Mouse (Mus musculus): ENCODE results near the gene Hba-a1.
A peak's percentile ranks its signal among the peaks of the same experiment; 100 is the strongest.
"Not testable (repeated sequence)": the region's sequence is repeated elsewhere in the genome, so short reads cannot be mapped to it uniquely, and the experiment has no call there.

Gene Hba-a1

DNA sequence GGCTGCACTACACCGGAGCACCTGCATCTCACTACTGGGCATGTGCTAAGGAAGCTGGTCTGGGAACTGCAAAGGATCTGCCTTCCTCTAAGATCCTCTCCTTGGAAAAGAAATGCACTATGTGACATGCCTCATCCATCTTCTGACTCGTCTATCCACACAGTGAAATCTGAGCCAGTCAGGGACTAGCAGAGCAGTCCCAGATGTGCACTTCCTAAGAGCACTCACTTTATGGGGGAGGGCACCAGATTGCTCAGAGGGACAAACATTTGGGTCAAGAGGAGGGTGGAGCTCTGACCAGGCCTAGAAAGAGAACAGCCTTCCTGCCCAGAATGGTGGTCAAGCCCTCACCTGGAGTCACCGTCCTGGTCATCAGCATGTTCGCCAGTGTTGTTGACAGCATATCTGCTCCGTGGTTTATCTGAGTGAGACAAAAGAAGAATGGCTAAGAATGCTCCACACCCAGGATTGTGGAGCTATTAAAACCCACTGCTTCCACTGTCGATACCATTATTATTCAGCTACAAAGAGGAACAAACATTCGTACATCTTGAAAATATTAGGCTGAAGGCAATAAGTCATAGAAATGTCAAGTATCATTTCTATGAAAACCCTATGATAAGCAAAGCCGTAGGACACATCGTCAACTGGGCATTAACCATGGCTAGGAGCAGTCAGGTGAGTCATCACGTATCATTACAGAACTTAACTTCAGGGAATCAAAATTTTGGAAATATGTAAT lies 20.5 kb upstream of the Hba-a1 start:
- no peak for DNase-seq (ENCODE audit: low spot score)

DNA sequence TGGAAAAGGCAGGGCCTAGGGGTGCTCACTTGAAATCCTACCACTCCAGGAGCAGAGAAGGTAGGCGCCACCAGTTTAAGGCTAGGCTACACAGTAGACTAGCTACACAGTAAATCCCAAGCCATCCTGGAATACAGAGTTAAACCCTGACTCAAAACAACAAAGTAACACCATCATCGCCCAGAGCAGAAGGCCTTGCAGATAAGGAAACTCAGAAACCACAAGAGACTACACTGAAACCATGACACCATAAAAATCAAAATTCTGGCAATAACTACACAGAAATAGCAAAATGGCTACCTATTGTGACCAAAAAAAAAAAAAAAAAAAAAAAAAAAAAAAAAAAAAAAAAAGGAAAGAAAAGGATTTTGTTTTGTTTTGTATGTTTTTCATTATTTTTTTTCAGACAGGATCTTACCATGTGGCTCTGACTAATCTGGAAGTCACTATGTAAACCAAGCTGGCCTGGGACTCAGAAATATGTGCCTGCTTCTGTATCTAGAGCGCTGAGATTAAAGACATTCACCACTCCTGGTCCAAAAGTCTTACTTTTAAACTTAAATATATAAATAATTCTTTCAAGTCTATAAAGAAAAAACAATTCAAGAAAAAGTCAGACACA lies 18.1 kb upstream of the Hba-a1 start:
- DNase-seq (ENCODE audit: low spot score): no peak

DNA sequence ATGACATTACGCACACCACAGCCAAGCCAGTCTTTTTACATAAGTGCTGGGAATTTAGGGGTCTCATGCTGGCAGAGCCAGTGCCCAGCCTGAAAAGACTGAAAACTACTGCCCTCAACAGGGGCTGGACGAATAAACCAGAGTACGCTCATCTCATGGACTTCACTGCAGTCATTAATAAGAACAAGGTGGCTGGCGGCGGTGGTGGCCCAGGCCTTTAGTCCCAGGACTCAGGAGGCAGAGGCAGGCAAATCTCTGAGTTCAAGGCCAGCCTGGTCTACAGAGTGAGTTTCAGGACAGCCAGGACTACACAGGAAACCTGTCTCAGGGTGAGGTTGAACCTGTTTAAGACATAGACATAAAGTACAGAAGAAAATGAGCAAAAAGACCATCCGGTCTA lies 17.1 kb upstream of the Hba-a1 start:
- DNase-seq (ENCODE audit: low spot score): no peak

DNA sequence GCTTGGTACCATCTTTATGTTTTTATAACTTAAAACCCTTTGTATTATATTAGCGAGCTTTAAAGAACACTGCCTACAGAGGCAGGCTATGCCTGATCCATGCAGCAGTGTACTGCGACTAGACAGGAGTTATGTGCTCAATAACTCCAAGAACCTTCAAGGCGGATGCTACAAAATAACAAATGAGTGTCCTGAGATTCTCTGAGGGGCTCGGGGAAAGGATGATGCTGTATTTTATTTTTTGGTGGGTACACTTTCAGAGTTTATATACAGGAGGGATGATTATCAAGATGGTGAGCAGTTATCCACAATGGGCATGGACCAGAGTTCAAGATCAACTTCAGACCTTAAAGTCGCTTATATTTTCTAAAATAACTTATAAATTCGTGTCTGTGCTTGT lies 16.5 kb upstream of the Hba-a1 start:
- no peak for DNase-seq (ENCODE audit: low spot score)

DNA sequence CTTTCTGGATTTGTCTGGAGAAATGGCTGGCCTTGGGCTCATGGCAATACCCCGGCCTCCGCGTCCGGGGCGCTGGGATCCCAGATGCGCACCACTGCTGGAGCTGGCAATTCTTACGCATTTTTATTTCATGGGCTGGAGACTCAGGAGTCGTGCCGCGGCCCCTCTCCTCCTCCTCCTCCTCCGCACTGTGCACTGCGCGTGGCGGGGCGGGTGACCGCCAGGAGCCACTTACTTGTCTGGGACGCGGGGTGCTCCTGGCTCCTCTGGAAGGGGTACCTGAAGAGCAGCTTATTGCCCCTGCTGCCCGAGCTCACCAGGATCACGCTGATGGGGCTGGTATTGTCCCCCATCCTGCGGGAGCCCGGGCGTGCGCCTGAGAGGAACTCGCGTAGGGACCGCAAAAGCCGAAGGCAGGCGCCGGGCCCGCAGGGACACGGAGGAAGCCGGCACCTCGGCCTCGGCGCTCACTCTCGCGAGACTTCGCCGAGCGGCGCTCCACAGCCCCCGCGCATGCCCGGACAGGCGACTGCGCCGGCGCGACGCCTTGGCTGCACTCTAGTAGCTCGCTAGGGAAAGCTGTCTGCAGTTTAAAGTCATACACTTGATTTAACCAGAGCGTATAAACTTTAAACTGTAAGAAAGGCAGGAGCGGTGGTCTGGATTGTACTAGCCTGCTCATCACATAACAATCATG lies 16.0 kb upstream of the Hba-a1 start, which contains the start of gene Nprl3:
Gene Nprl3, minus strand, starts transcription at position 520 of the 697 bp plus-strand sequence.
- peak; percentile 90 for DNase-seq (ENCODE audit: low spot score)

DNA sequence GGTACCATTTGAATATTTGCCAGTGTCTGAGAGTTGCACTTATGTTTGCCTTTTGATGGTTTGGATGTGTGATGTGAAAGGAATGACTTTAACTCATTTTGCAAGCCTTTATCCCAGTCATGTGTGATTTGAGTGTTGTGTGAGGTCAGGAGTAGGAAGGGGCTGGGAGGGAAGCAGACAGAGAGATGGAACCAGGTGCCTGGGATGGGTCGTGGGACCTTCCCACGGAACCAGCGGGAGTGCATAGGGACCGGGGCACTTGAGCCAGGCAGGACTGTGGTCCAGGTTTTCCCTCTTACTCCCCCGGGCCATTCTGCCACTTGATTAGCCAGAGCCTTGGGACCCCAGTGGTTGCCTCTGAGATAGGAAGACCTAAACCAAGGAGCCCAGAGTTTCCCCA lies 15.3 kb upstream of the Hba-a1 start:
- no peak for DNase-seq (ENCODE audit: low spot score)

DNA sequence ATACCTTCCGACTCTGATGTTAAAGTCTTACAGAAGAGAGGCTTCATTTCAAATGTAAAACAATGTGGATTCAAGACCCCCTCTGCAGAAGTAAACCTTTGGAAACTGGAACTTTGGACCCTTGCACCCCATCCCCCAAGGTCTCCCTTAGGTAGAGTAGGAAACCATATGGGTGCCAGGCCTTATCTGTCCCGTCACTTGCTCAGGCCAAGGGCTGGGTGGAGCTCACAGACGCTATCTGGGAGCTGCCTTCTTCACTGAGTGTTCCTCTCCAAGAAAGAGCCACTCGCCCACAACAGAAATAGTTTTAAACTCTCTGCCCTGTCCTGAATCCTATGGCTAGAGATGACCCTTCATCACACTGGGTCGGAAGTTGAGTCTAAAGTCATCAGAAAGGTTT lies 14.4 kb upstream of the Hba-a1 start:
- peak; percentile 62 for DNase-seq (ENCODE audit: low spot score)

DNA sequence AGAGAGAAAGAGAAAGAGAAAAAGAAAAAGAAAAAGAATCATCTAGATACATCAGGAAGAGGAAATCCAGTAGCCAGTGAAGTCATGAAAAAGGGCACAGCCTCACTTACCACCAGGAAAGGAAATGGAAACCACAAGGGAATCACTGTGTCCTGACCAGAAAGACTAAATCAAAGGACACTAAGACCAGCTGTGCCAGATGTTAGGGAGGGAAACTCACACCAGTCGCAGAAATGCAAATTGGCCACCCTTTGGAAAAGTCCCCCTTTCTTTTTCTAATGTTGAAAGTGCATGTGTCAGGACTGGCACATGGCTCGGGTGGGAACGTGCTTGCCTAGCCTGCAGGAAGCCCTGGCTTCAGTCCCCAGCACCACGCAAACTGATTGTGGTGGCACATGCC lies 12.1 kb upstream of the Hba-a1 start:
- DNase-seq (ENCODE audit: low spot score): no peak

DNA sequence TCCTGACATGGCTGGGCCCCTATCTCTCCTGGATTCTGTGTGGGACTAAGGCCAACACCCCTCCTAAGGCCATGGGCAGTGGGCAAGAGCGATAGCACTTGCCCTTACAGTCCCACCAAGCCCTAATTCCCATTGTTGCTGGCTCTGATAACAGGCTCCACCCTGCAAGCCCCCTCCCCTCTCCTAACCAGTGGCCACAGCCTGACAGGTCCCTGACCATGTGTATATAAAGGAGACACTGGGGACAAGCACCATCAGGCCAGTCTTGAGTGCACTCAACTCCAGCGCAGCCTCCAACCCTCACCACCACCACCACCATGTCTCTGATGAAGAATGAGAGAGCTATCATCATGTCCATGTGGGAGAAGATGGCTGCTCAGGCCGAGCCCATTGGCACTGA lies 7.0 kb upstream of the Hba-a1 start, which contains the start of gene Hba-x:
Gene Hba-x, plus strand, starts transcription at position 54 of the 400 bp plus-strand sequence.
- no peak for DNase-seq (ENCODE audit: low spot score)

DNA sequence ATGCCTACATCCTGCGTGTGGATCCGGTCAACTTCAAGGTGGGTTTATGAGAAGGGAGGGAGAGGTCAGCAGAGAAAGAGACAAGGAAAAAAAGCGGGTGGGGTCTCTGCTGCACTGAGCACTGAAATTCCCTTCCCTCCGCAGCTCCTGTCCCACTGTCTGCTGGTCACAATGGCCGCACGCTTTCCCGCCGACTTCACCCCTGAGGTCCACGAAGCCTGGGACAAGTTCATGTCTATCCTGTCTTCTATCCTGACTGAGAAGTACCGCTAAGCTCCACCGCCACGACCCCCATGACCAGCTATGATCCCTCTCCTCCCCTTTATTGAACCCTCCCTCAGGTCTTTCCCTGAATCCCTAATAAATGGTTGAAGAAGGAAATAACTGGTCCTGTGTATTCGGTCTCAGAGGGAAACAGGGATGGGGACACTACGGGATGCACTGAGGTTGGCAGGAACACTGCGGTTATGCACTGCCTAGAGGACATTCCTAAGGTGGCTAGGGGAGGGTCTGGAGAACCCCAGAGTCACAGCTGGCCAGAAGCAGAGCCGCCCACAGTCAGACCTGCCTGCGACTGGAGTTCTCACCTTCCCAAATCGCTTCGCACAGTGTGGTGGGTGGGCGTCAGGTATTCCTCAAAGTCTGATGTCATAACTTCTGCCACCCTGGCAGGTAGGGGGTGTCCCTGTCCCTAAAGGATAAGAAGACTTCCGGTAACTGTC lies 5.4 kb upstream of the Hba-a1 start:
- DNase-seq (ENCODE audit: low spot score): no peak

DNA sequence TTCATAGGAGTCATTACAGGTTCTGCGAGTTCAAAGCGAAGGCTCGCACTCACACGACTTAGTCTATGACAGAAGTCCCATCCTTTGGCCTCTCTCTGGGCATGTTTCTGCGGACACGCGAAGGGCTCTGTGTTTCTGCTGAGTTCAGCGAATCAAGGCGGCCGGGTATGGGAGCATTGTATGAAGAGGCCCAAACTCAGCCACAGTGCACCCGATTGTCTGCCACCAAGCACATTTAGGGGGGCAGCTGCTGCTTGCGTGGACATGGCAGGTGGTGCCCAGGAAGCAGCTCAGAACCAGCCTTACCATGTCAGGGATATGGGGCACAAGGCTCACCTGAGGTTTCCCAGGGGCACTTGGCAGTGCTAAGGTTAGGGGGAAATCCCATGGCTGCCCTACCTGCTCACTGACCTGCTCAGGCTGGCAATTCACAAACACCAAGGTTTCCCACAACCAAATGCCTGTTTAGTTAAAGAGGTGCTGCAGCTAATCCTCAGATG lies 4.8 kb upstream of the Hba-a1 start:
- DNase-seq (ENCODE audit: low spot score): no peak

DNA sequence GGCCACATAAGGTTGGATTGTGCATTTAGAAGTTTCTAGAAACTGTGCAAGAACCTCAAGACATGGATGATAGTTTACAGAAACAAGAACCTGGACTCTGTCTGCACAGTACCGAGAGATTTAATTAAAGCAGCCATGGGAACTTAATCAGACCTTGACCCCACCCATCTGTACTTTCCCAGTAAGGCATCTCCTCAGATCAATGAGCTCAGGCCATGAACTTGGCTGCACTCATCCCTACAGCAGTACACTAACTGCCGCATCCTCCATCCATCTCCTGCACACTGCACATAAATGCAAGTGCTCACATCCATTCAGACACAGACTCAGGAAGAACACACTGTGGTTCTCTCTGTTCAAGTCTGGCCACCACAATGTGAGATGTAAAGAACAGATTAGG lies 2.7 kb upstream of the Hba-a1 start:
- no peak for DNase-seq (ENCODE audit: low spot score)

DNA sequence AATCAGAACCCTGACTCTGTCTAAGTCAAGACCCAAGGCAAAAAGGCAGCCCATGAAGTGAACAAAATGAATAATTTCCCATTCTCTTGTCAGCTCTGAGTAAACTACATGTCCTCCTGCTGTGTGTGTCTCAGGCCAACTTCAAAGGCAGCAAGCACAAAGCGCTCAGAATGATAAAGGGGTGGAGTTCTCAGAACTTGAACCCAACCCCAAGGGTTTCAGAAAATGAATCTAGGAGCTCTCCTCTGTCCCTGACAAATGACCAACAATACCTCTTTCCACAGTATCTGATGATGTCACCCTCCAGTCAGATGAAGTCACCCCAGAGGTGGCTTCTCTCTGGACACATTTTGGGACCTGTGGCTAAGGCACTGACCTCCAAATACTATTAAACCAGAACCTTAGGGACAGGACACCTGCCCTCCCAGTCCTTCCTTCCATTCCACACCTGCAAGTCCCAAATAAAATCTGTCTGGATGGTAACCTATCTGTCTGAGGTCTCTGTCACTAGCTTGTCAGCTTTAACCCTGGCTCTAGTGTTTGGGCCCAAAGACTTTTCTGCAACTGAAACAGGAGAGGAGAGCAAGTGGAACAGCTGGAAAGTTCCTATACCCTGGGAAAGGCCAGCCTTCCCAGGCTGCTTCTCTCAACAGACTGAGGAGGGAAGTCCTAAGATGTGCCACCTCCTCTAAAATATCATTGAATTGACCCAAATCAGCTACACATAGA lies 1.7 kb upstream of the Hba-a1 start:
- DNase-seq (ENCODE audit: low spot score): no peak

DNA sequence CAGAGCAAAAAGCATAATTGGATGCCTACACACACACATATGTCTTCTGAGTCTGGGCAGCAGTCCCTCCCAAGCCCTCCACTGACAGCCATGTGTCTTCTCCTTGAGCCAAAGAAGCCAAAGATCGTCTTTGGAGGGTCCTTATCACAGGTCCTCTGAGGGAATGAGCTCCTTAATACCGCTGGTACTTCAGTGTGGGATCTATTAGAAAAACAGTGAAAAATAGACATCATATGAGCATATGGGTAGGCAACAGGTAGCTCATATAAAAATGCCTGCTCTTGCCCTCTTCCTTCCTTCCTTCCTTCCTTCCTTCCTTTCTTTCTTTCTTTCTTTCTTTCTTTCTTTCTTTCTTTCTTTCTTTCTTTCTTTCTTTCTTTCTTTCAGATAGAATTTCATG lies 1.3 kb downstream of the Hba-a1 start:
- not testable (repeated sequence) for DNase-seq (ENCODE audit: low spot score)

DNA sequence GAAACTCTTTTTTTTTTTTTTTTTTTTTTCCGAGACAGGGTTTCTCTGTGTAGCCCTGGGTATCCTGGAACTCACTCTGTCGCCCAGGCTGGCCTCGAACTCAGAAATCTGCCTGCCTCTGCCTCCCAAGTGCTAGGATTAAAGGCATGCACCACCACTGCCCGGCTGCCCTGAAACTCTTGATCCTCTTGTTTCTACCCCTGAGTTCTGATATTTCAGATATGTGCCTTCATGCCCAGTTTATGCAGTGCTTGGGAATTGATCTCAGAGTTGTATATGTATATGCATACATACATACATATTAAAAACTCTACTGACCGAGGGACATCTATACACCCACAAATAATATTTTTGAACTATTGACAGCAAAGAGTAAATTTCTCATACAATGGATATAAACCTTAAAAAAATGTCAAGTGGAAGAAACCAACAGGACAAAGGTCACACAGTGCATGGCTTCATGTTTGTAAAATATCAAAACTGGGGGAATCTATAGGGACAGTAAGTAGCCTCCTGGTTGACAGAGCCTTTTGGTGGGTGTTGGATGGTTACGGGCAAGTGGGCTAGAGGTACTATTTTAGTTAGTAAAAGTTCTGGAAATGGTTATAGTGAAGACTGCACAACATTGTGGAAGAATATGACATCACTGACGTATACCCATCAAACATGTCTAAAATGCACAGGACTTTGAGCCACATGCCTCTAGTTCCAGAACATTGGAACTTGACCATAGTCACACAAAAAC lies 1.9 kb downstream of the Hba-a1 start:
- DNase-seq (ENCODE audit: low spot score): peak; percentile 78

DNA sequence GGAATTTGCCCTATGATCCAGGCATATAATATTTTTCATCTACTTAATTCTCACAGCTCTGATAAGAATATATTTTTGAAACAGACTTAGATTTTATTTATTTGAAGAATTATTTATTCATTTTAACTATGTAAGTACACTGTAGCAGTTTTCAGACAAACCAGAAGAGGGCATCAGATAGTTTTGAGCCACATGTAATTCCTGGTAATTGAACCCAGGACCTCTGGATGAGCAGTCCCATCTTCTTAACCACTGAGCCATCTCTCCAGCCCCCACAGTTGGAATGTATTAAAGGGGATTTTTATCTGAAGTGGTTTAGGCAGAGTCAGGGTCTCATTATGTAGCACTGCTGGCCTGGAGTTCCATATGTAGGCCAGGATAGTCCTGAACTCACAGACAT lies 2.6 kb downstream of the Hba-a1 start:
- DNase-seq (ENCODE audit: low spot score): peak; percentile 26

DNA sequence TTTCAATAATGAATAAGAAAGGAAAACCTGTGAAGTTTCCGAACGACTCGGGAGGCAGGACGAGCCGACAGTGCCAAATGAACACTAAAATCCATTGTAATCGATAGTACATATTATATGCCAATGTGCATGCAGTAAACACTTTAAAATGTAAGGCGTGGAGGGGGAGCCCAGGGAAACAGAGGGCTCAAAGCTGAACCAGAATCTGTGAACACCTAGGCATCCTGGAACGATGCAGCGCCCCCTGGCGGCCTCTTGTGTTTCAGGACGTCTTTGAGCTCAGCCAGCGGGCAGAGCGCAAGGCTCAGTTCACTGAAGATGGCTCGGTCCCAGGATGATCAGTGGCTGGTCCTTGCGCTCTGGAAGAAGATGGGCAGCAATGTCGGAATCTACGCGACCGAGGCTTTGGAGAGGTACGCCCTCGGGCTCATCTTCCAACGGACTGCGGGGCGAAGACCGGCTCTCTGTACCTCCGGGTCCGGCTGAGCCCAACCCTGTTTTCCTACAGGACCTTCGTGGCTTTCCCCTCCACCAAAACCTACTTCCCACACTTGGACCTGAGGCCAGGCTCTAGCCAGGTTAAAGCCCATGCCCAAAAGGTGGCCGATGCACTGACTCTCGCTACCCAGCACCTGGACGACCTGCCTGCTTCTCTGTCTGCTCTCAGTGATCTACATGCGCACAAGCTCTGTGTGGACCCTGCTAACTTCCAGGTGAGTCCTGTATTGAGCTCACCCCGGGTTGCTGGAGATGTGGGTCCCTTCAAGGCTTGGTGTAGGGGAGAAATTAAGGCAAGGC lies 3.6 kb downstream of the Hba-a1 start, which contains the start of gene Hbq1b:
Gene Hbq1b, plus strand, starts transcription at position 271 of the 798 bp plus-strand sequence.
- DNase-seq (ENCODE audit: low spot score): peak; percentile 81

DNA sequence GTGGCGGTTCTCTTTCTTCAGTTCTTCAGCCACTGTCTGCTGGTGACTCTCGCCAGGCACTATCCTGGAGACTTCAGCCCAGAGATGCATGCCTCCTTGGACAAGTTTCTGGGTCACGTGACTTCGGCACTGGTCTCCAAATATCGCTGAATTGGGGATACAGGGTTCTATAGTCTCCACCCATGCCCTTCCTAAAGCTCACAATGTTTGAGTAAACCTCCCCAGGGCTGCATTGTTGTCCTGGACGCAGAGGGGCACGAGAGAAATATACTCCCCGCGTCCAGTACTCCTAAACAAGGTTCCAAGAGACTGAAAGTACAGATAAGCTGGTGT lies 4.1 kb downstream of the Hba-a1 start:
- peak; percentile 38 for DNase-seq (ENCODE audit: low spot score)

DNA sequence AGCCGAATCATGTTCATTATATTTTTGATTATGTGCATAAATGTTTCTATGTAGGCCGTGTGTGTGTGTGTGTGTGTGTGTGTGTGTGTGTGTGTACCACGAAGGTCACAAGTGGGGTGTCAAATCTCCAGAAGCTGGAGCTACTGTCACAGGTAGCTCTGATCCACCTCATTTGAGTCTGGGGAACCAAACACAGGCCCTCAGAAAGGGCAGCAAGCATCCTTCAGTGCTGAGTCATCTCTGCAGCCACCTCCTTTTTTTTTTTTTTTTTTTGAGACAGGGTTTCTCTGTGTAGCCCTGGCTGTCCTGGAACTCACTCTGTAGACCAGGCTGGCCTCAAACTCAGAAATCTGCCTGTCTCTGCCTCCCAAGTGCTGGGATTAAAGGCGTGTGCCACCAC lies 9.5 kb downstream of the Hba-a1 start:
- DNase-seq (ENCODE audit: low spot score): peak; percentile 31

DNA sequence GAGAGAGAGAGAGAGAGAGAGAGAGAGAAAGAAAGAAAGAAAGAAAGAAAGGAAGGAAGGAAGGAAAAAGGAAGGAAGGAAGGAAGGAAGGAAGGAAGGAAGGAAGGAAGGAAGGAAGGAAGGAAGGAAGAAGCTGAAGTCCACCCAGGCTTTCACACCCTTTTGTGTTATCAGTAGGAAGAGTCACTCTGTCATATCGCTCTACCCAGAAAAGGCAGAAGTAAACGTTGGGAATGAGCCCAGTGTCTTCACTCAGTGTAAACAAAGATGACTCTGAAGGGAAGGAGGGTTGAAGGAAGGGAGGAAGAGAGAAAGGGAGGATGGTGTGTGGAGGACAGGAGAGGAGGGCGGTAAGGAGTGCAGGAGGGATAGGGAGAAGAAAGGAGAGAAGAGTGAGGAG lies 10.2 kb downstream of the Hba-a1 start:
- DNase-seq (ENCODE audit: low spot score): peak; percentile 25

Data from spleen, adult 12 weeks (tissue).